Mouse (Mus musculus) naive thymus-derived CD4-positive, alpha-beta T cell, adult 2 months (primary cell): Measurements from ENCODE around the gene Dclre1a.
"Not testable (repeated sequence)": the region's sequence is repeated elsewhere in the genome, so short reads cannot be mapped to it uniquely, and the experiment has no call there.

ENCODE experiments used
- DNase-seq: peaks from one replicate; pipeline ENCODE4 v3.0.0-alpha.2; 2011; ENCODE audit warnings: low read depth

Dclre1a gene

DNA sequence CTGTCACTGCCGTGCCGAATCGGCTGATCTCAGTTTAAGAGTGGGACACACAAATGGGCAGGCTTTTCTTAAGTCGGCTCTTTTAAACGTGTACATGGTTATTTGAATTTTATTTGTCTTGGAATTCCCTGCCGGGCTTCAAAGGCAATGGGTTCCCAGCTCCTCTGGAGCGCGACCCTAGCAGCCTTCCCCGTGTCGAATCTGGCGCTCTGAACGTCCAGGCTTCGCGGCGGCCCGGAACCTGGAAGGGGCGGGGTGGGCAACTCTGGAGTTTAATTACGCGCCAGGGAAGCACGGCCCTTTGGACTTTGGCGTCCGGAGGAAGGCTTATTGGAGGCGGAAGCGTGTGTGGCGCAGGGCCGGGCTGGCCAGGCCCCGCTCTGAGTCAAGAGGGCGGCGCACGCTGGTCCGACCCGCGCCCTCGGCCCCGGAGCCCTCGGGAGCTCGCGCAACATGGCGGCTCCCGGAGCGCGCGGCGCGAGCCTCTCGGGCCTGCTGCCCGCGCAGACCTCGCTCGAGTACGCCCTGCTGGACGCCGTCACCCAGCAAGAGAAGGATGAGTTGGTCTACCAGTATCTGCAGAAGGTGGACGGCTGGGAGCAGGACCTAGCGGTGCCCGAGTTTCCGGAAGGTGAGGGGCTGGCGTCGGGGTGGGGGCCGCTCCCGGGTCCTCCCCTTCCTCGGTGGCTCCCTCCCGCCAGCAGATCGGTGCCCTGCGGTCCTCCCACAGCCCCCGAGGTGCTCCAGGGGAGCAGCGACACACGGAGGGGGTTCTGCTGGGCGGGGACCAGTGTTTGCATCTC is 409 bp upstream of the Dclre1a start, which contains the start of gene Nhlrc2:
Gene Nhlrc2 (plus strand): TSS at position 32 of the 803 bp plus-strand sequence.
- peak; percentile 89 for DNase-seq

DNA sequence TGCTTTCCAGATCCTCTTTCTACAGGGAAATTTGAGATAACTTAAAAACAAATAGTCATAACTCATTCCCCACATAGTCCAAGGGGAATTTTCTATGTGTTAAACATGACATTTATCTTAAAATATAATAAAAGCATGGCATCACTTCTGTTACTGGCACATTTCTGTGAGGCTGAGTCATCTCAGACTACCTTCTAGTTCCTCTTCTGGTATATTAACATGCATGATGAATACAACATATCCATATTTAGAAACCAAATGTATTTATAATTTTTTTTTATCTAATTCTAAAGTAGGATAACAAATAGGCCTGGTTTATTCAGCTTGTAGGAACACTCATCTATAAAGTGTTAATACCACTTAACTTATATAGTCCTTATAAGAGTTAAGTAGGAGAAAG is 2.0 kb downstream of the Dclre1a start:
- no peak for DNase-seq

DNA sequence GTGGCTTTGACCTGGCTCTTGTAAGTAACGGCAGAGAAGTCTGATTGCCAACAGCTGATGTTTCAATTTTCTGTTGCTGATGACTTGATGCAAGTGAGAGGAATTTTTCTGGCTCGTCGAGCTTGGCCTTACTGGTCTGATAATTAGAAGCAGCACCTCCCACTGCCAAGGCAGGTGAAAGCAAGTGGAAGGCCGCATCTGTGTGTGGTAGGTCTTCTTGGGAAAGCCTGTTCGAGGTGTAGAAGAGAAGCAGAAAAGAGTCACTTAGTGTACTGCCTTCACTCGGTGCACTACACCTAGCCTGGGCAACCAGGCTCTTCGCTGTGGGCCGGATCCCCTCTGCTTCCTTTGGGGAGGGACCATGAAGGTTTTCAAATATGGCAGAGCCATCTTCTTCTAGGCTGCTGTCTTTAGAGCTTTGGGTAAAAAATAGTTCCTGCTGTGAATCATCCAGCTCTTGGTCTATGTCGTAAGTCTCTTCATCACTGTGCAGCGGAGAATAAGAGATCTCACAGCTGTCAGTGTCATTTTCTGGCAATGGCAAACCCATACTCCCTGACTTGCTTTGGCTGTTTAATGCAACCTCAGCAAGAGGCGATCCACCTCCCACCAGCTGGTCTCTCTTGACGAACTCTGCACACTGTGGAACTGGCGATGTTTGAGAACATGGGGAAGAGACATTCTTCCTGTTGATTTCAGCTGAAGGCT is 3.2 kb downstream of the Dclre1a start:
- DNase-seq, result no peak

DNA sequence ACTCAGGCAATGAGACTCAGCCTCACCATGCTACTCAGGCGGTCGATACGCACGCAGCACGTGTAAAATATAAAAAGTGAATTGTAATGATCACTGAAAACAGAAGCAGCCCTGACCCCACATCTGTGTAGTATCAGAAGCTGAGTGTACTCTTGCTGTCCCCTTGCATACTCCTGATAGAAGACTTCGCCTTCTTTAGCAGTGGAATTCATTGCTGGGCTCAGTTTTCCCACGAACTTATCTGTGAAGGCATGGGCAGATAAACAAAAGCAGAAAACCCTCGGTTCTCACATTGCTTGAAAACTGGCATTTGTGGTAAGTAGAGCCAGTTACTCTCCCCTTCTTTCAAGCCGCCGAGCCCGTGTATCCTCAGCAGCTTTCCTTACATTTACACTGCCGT is 4.7 kb downstream of the Dclre1a start:
- DNase-seq, result no peak

DNA sequence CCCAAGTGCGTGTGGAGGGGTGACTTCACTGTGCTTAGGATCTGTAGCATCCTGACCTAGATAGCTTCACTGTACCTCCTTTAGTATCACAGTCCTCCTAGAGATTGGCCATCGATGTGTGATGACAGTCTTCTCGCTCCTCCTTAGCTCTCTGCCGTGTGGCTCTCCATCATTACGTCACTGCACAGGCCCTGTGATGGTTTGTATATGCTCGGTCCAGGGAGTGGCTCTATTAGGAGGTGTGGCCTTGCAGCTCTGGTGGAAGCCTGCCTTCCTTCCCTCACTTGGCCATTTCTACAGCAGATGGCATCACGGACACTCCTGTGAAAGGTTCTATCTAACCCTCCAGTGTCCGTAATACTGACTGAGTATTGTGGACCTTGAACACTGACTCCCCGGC is 12.3 kb downstream of the Dclre1a start:
- no peak for DNase-seq

DNA sequence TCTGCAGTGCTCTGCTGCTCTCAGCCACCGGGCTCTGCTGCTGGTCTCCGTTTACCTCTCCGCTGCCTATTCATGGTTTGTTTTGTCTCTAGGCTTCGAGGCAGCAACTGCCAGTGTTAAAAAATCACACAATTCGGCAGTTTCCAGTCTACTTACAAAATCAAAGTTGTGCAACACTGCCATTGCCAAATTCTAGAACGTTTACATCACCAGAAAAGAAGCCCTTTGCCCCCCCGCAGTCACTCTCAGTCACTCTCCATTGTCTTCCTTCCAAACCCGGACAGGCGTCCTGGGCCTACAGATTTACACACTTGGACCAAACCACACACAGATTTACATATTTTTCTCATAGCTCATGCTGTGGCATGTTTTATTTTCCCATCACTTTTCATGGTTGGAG is 13.0 kb downstream of the Dclre1a start:
- DNase-seq, result no peak

DNA sequence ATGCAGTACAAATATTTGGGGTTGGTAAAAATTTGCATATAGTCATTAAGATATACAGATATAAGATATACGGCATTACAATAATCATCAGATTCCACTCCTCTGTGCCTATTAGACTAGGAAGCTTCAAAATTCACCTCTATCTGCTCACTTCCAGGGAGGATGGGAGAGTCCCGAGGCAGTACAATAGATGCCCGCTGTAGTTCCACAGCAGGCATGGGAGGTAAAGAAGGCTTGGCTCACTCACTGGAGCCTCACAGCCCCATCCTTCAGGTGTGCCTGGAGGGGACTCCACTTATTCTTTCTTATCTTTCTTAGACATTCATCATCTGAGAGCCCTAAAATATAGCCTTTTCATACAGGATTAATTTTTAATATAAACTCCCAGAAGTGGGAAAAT is 13.7 kb downstream of the Dclre1a start:
- DNase-seq, result no peak

DNA sequence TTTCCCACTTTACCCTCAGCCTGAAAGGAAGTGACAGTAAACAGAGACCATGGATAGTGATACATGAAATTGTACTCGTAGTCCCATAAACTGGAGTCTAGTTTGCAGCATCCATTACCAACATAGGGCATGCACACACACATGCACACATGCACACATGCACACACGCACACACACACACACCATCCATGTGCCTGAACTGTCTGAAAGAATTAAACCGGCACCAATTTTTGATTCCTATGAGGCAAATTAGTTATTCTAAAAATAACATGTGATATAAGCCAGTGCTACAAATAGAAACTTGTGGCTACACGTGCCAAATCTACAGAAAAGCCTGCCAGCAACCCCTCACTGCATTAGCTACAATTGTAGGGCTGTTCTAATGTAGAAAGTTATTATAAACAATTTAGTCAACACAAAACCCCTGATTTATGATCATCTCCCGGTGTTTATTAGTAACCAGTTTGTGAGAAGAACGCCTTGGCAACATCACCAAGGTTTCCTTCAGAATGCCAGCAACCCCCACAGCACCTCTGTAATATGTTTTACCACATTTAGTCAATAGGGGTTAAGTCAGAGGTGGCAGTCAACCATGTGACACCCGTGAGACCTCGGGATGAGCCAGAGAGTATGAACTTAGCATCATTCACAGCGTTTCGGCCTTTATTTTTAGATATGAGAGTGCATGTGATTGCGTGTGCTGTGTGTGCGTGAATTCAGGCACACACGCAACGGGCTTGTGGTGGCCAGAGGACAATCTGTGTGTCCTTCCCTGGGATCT is 14.5 kb downstream of the Dclre1a start:
- no peak for DNase-seq

DNA sequence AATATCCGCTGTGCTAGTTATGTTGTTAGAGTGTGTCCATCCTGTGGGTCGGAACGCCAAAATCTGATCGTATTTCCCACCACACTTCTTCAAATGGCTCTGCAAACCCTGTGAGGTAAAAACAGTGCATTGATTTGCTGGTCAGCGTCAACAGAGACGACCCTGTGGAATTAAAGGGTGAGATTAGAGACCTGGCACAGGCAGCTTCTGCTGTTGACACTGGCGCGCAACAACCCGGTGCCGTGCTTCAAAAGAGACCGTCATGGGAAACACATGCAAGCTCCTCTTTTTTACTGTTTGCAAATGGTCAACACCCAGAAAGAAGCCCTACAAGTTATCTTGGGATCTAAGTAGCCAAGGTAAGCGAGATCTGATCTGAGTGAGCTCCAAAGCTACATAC is 16.8 kb downstream of the Dclre1a start:
- no peak for DNase-seq

DNA sequence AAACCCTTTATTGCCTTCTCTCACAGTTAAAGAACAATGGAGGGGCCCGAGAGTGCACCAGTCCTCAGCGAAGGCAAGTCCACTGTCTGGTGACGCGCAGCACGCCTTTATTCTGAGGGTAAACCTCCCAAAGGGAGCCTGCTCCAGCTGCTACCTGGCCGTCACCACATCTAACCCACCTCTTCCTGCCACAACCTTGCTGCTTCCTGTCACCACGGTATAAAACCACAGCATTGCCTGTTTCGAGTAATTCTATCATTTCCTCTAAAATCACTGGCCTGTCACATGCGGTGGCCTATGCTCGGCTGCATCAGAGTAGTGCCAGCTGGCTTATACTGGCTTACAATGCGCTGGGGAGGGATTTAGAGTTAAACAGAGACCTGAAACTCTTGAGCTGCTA is 17.5 kb downstream of the Dclre1a start:
- DNase-seq, result not testable (repeated sequence)

DNA sequence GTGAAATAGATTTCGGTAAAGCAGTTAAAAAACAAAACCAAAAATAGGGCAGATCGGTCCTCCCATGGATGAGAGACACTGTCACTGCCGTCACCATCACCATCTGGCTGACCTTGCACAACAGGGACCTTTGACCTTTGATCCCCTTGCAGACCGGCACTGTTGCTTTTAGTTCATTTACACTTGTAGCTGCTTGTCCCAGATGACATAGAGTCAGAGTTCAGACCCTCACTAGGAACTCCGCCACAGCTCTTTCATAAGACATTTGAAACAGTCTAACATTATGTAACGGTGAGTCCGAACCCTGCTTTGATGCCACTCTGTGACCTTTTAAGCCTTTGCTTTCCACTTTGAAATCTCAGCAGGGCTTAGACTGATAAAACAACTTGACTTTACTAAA is 28.6 kb downstream of the Dclre1a start:
- DNase-seq, result not testable (repeated sequence)

DNA sequence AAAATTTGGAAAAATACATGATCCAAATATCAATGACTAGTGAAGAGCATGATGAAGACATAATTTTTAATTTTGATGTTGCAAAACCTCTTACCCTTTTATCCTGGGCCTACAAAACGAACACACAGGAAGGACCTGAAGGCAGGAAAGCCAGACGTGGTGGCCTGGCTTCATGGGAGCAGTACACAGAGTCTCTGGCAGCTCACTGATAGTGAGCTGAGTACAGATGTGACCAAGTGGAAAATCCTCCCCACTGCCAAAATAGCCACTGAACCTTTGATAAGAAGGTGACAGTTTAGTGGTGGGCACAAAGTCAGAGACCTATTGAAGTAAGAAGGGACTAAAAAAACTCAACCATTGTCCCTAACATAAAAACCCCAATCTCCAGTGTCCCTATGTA is 34.5 kb downstream of the Dclre1a start:
- not testable (repeated sequence) for DNase-seq

DNA sequence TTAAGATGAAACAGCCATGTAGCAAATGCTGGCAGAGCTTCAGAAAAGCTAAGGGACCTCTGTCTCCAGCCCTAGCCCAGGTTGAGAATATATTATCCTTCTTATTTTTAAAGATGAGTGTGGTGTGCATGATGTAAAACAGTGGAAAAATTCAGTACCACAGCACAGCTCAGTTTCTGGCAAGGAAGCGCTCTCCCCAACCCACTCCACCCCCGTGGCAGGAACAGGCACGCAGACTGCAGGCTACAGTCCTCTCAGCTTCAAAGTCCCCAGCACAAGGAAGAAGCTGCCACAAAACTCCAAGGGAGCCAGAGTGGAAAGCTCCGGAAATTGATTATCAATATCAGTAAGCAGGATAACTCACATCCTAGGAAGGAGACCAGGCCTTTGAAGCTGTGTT is 36.8 kb downstream of the Dclre1a start:
- not testable (repeated sequence) for DNase-seq

DNA sequence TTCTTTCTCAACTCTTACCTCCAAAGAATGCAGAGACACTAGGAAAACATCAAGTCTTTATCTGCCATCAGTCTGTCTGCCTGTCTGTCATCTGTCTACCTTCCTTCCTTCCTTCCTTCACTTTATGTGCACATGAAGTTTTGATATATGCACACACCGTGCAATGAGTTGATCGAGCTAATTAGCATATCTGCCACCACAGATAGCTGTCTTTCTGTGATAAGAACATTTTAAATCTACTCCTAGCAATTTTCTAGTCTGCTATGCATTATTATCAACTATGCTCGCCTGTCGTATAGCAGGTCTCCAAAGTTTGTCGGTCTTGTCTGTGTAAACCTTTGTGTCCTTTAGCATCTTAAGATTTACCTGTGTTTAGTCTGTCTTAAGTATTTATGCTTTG is 44.5 kb downstream of the Dclre1a start:
- not testable (repeated sequence) for DNase-seq

DNA sequence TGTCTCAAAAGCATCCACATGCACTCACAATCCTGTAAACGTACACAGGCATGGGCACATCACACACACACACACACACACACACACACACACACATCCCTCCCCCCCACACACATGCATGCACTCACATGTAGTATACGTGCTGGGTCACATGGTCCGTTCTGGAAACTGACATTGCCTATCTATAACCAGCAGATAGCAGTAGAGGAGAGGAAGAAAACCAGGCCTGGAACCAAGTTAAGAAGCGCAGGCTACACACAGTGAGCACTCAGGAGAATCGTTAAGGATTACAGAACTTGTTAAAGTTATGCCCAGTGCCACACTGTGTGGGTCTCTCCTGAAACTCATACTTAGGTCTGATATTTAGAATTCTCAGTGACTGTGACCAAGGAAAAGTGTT is 45.0 kb downstream of the Dclre1a start:
- not testable (repeated sequence) for DNase-seq

DNA sequence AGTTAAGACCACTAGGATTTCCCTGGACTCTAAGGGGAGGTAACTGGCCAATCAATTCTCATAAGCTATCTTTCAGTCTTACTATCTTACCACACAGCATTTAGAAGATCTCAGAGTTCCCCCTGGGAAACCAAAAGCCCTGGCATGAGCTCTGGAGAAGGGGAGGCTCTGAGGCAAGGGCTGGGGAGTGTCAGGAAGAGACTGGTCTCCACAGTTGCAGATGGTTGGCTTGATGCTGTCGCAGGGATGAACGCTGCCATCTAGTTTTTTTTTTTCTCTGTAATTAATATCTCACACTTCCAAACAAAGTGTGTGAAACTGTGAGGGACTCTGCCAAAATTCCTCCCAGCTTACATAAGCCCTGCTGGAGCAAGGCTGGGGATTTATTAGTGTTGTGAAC is 53.9 kb downstream of the Dclre1a start:
- not testable (repeated sequence) for DNase-seq

DNA sequence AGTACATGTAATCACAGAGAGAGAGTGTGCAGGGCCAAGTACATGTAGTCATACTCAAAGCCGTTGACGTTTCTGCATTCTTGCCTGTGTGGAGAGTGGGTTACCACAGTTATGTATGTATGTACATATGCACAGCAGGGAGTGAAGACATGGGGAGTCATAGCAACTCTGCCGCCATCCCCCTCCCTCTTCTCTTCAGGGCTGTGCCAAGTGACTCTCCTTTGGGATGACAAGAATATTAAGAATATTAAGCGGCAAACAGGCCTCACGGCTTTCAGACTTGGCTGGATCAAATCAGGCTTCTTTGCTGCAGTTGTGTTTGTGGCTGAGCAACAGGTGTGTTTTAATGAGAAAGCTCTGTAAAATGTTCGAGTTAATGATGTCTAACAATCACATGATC is 58.4 kb downstream of the Dclre1a start:
- DNase-seq, result no peak

DNA sequence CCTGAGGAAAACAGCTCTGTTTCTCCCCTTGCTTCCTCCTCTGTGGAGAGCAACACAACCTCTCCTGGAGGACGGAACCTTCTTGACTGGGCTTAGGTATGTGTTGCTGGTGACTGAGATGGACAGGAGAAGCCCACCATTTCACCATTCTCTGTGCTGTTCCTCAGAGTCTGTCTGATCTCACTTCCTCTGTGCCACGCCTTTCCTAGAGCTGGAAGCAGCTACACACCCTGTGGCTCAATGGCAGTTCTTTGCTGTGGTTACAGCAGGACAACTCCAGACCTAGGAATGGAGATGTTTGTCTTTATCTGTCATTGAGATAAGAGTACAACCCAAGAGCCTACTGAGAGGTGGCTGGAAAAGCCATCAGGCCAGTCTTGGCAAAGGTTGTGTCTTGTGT is 60.7 kb downstream of the Dclre1a start:
- DNase-seq, result no peak

DNA sequence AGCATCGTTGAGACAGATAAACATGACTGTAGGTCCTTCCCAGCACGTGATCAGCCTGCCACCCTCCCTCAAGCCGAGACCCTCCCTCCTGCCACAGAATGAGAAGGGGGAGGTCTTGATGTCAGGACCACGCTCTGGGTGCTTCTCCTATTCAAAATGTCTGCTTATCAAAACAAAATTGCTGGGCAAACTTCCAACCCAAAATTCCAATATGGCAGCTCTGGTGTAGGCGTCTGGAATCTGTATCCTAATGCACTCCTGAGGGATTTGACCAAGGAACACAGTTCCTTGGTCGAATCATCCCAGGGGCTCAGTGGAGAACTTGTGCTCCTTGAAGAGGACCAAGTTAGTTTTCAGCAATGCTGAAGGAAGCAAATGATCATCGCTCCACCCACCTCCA is 61.1 kb downstream of the Dclre1a start:
- no peak for DNase-seq

DNA sequence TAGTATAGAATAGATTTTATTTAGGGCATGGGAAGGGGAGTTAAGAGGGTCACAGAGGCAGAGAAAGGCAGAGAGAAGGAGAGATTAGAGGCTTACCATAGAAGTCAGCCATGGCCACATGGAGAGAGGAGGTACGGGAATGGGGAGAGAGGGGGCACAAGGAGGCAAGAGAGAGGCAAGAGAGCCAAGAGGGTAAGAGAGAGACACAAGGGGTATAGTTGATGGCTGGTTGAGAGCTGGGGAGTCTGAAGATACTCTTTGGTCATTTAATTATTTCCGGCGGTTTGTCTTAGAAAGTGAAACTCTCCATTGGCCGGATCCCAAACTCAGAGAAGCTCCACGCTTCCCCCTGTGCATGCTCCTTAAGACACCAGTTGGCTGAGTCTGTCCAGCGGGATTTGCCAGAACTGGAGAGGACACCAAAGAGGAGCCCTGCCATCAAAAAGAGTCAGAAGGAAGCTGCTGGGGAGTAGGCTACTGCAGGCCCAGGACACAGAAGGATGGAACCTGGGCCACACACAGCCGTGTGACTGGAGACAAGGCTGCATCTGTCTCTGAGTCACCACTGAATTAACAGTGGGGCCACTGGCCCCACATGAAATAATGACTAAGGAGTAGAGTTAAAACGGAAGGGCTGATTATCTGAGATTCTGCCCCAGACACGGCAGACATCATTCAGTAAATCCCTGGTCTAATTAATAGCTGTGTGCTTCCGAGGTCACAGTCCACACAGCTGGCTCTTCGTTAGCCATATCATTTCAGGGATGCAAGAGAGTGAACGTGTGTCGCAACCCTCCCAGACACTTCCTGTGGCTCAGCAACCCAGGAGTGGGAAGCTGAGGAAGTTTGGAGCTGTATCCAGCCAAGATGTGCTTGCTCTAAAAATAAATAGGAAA is 62.4 kb downstream of the Dclre1a start:
- DNase-seq, result no peak

DNA sequence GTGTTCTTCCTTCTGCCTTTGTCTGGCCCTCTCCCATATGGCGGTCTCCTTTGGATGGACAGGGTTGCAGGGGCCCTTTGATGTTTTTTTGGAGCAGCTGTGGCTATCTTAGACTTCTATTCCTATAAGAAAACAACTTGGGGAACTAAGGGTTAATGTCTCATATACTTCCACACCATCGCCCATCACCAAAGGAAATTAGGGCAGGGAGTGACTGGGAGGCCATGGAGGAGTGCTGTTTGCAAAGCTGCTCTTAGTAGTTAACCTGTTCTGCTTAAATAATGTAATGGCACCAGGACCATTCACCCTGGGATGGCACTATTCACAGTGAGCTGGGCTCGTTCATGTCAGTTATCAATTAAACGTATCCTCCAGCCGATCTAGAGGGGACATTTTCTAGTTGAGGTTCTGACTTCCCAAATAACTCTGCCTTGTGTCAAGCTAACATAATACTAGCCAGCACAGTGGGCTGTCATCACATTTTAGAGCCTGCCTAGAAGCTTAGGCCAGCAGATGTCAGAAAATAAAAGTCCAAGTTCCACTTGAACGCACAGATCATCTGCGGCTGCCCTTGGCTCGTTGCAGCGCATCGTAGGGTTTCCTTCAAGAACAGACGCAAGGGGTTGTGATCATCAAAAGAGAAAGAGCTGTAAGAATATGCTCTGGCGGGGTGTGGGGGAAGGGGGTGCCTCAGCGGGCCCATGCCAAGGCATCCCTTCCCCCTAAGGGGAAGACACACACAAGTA is 63.2 kb downstream of the Dclre1a start:
- DNase-seq, result no peak
